Mouse (Mus musculus) embryo, embryonic 9.5 days (tissue): ENCODE measurements around the gene Clk2.
"Not testable (repeated sequence)": the region's sequence is repeated elsewhere in the genome, so short reads cannot be mapped to it uniquely, and the experiment has no call there.

Source experiments
- DNase-seq: peaks from one replicate; pipeline ENCODE4 v3.0.0-alpha.2; 2017; ENCODE audit errors: extremely low spot score

The Clk2 gene

DNA sequence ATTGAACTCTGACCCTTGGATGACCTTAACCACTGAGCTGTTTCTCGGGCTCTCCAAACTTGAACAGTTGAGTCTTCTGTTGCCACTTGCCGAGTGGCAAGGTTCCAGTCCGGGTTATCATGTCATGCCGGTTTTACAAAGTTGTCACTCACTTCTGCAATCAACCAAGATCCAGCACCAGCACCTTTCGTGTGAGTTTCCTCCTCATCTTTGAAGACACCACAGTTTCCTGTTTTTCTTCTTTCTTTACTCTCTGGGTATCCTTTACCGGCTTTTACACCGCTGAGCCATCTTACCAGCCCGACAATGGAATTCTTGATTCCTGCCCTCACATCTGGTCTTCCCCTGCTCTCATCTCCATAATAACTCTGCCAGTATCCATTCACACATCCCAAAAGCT is 25.8 kb downstream of the Clk2 start:
- DNase-seq = no peak

DNA sequence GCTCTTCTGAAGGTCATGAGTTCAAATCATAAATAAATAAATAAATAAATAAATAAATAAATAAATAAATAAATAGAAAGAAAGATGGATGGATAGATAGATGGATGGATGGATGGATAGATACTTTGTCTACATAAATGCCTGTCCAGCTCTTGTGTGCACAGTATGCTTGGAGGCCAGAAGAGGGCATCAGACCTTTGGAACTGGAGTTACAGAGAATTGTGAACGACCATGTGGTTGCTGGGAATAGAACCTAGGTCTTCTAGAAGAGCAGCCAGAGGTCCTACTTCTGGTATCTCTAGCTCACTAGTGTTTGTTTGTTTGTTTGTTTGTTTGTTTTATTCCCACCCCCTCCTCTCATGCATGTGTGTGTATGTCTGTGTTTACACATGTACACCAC is 28.8 kb downstream of the Clk2 start:
- no peak for DNase-seq

DNA sequence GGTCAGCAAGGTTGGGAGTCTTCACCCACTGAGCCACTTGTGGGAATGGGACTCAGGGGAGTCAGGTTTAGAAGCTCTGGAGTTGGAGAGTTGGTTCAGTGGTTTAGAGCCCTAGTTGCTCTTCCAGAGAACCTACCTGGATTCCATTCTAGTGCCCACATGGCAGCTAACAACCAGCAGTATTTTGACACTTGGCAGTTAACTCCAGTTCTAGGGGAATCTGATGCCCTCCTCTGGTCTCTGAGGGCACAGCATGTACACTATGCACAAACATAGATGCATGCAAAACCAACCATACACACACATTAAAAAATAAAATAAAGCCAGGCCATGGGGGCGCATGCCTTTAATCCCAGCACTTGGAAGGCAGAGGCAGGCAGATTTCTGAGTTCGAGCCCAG is 29.3 kb downstream of the Clk2 start:
- DNase-seq = no peak

DNA sequence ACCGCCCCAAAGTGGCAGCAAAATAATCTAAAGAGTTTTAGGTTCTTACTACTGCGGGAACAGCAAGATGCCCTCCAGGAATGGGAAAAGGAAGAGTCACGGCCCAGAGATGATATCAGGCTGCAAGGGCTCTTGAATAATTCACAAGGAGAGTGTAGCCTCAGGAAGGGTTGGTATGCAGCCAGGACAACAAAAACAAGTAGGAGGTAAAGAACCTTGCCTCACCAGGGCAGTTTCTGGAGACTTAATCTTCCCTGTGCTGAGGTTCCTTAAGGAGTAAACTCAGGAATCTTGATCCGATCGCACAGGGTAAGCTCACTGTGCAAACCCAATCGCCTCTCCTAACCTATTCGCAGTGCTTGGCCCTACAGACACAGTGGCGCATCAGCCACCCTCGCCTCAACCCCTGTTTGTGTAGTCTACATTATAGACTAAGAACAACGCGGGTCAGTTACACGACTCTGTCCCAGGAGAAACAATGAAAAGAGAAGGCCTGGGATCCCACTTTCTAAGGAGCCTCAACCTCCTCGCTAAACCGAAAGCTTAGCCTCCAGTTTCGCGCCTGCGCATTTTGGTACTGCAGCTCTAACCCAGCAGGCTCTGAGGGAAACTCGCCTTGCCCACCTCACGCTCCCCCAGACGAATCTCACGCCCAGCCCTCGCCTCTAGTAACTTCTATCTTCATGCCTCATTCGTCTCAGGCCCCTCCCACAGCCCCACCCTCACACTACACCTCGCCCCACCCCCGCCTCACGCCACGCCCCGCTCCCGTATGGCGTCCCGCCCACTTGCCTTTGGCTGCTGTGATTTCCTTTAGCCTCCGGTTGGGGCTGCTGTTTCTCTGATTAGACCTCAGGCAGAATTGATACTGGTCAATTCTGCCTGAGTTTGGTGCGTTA is 31.6 kb downstream of the Clk2 start:
- peak; percentile 97 for DNase-seq

DNA sequence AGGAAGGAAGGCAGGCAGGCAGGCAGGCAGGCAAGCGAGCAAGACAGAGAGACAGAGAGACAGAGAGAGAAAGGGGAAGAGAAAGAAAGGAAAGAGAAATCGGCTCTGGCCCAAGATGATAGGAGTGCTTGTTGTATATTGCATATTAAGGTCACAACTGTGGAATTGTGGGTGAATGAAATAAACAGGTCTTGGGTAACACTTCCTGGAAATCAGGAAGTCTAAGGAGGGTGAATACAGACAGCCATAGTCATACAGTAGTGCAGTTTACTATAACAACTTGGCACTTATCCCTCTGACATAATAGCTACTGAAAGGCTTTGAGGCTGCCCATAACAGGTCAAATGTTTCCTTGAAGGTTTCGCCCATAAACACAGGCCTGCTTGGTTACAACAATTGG is 35.2 kb downstream of the Clk2 start:
- no peak for DNase-seq

DNA sequence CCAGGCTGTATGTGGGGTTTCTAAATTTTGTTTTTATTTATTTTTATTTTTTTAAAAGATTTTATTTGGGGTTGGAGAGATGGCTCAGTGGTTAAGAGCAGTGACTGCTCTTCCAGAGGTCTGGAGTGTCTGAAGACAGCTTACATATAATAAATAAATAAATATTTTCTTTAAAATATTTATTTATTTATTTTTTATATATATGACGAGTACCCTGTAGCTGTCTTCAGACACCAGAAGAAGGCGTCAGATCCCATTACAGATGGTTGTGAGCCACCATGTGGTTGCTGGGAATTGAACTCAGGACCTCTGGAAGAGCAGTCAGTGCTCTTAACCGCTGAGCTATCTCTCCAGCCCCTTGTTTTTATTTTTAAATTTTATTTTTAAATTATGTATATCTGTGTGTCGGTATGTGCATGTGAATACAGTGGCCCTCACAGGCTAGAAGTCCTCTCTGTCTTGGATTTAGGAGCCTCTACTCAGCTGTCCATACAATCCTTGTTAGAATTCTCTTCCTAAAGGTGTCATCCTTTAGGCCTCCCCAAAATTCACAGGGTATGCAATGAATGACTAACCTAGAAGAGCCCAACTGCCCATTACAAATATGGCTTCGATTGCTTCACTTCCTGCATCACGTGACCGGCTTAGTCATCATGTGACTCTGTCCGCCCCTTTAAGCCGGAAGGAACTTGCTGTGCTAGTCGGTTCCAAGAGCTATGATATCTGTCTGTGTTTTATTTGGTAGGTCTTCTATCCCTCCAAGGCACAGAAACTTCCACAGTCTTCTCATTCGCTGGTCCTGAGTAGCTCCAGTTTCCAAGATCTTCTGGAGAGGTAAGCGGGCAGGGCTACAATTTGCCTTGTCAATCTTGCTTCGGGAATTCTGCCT is 37.9 kb downstream of the Clk2 start, which contains the start of gene Gba:
Gba (plus strand) TSS at position 676 of the 889 bp plus-strand sequence.
- DNase-seq = peak; percentile 89

DNA sequence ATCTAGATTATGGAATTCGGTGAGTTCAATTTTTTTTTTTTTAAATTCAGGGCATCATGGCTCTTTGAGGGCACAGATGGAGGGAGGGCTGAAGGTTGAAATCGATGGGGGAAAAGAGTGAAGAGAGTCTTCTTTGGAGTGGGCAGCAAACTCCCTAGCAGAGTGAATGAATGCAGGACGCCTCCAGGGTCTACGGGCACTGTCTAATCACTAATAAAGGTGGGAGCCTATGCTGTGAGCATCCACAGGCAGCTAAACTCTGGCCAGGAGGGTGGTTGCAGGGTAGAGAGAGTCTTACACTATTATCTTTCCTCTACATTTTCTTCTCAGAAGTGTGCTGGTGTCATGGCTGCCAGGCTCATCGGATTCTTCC is 38.5 kb downstream of the Clk2 start:
- no peak for DNase-seq

DNA sequence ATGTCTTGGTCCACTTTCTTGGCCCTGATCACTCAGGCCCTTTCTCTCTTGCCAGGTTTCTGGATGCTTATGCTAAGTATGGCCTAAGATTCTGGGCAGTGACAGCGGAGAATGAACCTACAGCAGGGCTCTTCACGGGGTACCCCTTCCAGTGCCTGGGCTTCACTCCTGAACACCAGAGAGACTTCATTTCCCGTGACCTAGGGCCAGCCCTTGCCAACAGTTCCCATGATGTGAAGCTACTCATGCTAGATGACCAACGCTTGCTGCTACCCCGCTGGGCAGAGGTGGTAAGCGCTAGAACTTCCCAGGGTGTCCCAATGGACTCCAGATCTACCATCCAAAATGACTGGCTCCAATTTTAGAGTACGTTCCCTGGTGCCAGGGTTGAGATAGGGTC is 41.5 kb downstream of the Clk2 start:
- DNase-seq = no peak

DNA sequence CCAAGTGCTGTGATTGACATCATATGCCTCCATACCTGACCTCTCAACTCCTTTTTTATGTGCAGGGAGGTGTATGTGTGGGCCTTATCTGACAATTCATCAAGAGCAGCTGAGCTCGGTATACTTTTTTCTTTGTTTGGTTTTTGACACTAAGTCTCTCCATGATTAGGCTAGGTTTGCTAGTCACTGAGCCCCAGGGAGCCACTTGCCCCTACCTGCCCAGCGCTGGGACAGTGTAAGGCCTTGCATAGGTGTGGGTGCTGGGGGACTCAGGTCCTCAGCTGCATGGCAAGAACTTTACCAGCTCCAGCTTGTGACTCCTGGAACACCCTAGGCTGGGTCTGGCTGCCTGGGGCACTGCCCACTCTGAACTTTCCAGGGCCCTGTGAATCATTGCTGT is 42.1 kb downstream of the Clk2 start:
- no peak for DNase-seq

DNA sequence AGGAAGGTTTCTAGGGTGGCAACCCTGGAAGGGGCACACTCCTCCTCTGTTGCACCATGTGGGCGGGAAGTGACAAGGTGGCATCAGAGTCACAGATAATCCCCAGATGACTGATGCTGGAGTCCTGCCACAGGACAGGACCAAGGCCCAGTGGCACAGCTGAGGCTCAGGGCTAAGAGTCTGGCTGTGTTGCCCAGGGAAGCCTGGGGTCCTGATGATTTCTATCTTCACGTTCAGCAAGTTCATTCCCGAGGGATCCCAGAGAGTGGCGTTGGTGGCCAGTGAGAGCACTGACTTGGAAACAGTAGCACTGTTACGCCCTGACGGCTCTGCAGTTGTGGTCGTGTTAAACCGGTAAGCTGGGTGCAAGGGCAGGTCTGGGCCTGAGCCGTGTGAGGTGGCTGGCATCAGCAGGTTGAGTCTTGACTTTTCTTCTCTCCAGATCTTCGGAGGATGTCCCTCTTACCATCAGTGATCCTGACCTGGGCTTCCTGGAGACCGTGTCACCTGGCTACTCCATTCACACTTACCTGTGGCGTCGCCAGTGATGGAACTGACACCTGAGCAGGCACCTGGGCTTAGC is 43.6 kb downstream of the Clk2 start:
- DNase-seq = no peak

DNA sequence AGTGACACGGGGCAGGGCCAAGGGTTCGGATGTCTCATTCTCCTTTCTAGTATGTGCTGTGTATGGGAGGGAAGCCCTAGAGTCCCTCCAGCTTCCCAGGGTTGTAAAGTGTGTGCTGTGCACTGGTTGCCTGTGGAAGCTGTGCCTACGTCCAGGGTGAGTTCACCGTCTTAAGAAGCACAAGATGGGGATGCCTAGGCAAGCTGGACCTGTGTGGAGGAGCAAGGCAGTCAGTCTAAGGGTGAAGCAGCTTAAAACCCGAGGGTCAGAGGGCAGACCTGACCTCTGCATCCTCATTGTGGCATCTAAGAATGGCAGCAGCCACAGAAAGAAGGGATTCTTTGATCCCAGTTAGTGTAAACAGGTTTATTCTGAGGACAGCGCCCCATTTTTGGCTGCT is 44.1 kb downstream of the Clk2 start:
- DNase-seq = no peak

DNA sequence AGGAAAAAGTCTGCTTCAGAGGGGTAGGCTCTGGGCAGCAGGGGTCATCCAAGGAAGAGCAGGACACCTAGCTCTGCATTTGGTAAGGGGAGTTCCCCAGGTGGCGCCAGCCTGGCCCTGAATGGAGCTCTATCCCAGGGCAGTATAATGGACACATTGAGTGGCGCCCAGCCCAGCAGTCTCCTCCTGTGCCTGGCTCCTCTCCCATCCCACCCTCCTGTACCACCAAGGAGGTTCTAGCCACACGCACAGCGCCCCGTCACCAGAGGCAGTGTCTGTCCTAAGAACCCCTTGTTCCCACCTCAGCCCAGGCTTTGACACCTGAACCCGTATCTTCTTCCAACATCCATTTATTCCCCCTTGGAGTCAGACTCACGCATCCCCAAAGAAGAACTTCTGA is 45.1 kb downstream of the Clk2 start:
- no peak for DNase-seq

DNA sequence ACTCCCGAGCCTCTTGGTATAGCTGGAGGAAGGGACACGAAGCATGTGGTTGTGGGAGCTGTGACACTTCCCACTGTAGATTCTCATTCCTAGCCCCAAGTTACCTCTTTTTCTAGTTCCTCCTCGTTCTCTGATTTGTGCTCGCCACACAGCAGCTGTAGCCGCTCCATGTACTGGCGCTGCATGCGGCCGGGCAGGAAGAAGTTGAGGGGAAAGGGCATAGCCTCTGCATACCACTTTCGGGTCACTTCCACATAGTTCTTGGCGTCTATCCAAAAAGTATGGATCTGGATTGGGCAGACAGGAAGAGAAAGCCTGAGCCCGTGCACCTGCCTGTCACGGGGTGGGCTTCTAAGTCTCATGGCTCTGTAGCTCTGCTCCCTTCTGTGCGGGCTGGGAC is 45.6 kb downstream of the Clk2 start:
- DNase-seq = no peak

DNA sequence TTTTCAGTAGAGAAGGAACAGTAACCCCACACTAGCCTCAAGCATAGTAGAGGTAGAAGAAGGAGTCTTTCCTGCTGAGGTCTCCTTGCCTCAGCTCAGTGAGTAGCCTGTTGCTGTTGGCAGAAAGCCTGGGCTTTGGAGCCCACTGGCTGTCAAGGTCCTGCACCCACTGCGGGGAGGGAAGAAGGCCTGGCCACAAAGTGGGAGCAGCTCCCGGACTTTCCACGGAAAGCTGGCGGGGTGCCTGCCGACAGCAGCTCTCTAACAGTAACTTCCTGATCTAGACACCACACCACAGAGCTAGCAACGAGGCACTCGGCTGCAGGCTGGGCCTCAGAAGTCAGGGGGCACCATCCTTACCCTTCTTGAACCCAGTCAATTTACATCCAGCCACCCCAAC is 46.1 kb downstream of the Clk2 start:
- DNase-seq = no peak

DNA sequence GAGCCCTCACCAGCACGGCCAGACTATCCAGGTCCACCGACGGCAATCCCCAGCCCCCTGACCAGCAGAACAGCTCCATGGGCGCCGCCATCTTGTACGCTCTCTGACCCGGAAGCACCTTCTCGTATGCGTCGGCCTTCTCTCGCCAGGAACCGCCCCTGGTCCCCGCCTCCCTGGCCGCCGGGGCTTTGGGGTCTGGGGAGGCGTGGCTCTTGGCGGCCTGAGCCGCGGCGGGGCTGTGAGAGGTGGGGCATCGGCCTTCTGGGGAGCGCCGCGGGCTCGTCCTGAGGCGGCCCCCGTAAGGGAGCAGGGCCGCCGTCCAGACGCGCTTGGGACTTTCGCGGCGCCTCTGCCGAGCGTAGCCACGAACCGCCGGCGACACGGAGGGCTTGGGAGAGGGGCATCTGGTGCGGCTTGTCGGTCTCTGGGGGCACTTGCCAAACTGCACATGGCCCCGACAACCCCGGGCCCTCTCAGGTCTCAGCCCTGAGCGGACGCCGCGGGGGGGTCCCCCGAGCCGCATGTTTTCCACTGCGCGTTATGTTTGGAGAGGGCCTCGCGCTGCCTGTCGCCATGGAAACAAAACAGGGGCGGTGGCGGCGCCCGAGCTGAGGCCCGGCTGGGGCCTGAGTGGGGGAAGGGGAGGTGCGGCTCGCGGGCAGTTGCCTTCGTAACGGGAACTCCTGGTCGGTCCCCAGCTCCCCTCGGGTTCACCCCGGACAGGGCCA is 49.4 kb downstream of the Clk2 start:
- DNase-seq = peak; percentile 96

DNA sequence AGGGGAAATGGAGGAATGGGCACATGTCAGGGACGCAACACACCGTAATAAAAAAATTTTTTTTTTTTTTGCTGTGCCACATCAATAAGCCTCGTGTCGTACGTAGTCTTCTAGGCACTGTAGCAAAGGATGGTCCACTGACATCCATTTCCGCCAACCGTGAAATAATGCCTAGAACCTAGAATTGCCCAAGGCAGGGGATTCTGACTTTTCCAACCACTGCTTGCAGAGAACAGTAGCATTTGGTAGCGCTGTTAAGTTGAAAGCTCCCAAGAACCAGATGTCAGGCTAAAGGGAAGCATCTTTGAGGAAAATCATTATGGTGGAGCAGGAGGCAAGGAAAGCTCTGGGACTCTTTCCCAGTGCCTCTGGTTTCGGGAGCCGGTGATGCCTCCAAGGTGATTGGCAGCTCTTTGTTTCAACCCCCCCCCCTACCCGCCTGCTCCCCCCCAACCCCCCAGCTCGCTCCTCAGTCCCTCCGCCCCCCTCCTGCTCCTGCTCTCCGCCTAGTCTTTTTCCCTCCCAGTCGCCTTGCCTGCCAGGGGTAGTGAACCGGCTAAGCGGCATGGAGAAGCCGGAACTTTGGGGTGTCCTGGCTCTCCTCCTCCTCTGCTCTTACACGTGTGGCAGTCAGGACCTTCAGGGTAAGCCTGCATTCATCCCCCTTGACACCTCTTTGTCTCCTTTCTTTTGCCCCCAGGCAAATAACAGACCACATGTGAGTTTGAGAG is 50.3 kb downstream of the Clk2 start, which contains the start of gene Thbs3:
Thbs3 (plus strand) TSS at position 500 of the 731 bp plus-strand sequence.
- peak; percentile 68 for DNase-seq

DNA sequence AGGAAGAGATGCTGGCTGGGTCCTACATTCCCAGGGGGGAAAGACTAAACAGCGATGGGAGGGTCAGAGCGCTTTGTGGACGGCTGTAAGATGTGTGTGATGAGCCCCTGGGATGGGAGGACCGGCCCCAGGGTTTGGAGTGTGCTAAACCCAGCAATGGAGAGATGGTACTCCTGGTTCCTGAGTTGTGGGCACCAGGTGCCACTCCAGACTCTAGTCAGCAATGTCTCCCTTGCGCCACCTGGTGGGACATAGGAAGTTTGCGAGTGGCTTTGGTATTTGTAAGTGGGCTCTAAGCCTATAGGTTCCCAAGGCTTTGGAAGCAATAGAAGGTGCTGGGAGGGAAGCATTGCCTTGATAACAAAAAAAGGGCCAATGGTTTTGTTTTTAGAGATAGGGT is 51.3 kb downstream of the Clk2 start:
- peak; percentile 85 for DNase-seq

DNA sequence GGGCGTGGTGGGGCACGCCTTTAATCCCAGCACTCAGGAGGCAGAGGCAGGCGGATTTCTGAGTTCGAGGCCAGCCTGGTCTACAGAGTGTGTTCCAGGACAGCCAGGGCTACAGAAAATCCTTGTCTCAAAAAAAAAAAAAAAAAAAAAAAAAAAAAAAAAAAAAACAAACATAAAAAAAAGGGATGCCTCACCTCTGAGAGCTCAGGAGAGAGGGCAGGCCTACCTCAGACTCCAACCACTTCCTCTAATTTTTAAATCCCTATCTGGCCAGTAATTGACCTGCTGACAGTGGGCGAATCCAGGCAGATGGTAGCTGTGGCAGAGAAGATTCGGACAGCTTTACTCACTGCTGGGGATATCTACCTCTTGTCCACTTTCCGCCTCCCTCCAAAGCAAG is 51.8 kb downstream of the Clk2 start:
- not testable (repeated sequence) for DNase-seq

DNA sequence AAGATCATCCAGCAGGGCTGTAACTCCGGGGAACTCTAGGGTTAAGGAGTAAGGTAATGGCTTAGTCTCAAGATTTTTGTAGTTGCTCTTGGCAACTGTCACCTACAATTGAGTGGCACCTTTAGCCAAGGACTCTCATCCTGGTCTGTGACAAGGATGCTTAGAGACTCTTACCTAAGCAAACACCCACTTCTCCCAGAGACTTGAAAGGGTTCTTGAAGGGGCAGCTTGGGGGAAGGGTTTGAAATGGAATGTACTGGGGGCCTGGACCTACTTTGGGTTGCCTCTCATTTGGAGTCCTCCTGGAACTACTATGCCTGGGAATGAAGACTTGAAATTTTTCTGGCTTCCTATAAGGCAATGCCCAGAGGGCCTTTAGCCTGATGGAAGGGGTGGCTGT is 53.7 kb downstream of the Clk2 start:
- no peak for DNase-seq

DNA sequence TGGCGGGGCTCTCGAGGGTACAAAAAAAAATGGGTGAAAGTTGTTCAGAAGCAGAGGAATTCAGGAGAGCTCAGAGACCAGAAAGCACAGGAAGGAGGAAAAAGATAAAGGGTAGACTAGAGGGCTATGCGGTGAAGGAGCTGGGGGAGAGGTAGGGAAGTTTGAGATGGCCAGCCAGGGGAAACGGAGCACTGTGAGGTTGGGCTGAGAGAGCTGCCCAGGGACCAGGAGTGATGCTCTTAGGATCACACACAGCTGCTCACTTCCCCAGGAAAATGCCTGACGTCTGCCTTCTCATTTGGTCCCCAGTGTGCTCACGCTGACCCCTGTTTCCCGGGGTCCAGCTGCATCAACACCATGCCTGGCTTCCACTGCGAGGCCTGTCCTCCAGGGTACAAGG is 55.0 kb downstream of the Clk2 start:
- no peak for DNase-seq

DNA sequence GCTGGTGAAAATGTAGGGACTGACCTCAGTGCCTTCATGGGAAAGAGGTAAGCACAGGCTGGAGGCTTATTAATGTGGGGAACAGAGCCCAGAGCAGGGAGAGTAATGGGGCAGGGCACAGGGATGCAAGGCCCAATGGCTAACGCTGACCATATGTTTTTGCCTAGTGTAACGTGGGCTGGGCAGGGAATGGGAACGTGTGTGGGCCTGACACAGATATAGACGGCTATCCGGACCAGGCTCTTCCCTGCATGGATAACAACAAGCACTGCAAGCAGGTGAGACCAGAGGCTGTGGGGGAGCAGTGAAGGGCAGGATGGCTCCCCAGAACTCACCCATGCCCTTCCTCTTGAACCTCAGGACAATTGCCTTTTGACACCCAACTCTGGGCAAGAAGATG is 56.6 kb downstream of the Clk2 start:
- DNase-seq = no peak
